Mouse (Mus musculus) left cerebral cortex, adult 2 months (tissue): ENCODE measurements around the gene Myo7a. TPM values are rescaled to one million over a fixed set of nuclear protein-coding genes. Genes with fewer than 3 reads are reported as not detected.

Experiments used
- DNase-seq, 2 experiments: peaks; one replicate each; pipeline ENCODE4 v3.0.0; 2021 to 2022; ENCODE audit warnings: low spot score in 2 of 2, mixed read lengths in 1 of 2; ENCODE audit errors: extremely low spot score in 1 of 2
- H3K27ac ChIP-seq: fragments of 200-600 bp; 2 replicates; pipeline ENCODE4 v1.8.1; 2022
- H3K4me3 ChIP-seq: fragments of 200-600 bp; 2 replicates; pipeline ENCODE4 v1.8.1; 2022
- CTCF ChIP-seq: fragments of 200-600 bp; IDR thresholded peaks from 2 replicates; pipeline ENCODE4 v1.8.1; 2022; ENCODE audit warnings: antibody characterized with exemption, mild to moderate bottlenecking, moderate library complexity
- intact Hi-C: fragments of 180-260 bp; cut with DNase I; formaldehyde crosslinking; loops from one replicate; pipeline ENCODE4 v1.15.1; 2025
- total RNA-seq, 2 experiments: library from RNA; stranded (reverse); gene quantifications; 2 replicates each; pipeline ENCODE4 v1.2.3; 2021

The Myo7a gene
- total RNA-seq, 2 experiments from 2014 or later, result 12.7 to 15.1 TPM

DNA sequence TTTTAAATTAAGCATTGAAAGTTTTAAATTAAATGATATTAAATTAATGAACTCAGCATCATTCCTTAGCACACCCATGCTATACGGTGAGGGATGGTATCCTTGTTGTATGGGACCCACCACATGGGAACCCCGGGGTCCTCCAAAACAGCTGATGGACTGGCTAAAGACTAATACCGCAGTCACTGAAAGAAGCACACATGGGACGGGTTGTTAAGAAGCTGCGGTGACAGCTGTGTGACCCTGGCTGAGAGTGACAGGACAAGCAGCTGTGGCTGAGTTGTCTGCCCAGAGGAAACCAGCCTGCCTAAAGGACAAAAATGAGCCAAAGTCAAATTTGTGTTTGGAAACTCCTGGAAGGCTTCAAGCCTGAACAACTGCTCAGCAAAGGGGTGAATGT lies 34.6 kb upstream of the Myo7a start:
- intact Hi-C loops, result loop anchor here (2.0 kb wide), 1 partner anchor 187 kb away; no protein-coding TSS in a partner anchor
- H3K4me3 ChIP-seq, result no peak overlapping the region
- DNase-seq, result no peak
- no peak overlapping the region for H3K27ac ChIP-seq
- no peak for TF ChIP-seq CTCF

GRCm38 (mm10) chr7:98153345-98153744 lies 34.0 kb upstream of the Myo7a start:
- Histone ChIP-seq H3K4me3 (no peak overlapping the region), H3K27ac (no peak overlapping the region)
- intact Hi-C loops, result no loop called here
- DNase-seq, result no peak
- TF ChIP-seq CTCF, result peak; percentile 37

GRCm38 (mm10) chr7:98152400-98152799 lies 33.1 kb upstream of the Myo7a start:
- Histone ChIP-seq H3K4me3 (no peak overlapping the region), H3K27ac (no peak overlapping the region)
- no peak for DNase-seq
- TF ChIP-seq CTCF, result no peak
- intact Hi-C loops, result no loop called here

DNA sequence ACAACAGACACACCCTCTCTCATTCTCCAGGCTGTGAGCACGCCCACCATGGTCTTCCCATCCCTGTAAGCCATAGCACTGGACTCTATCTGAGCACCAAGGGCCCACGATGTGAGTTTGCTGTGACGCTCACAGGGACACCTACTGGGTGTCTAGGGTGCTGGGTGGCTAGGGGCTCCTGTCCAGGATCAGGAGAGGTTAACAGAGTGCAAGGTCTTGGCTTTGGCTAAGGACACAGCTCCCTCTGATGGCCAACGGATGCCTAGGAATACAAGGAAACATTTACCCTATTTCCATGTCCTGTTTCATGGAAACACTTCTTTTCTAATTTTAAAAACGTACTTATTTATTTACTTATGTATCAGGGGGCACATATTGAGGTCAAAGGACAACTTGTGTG lies 31.2 kb upstream of the Myo7a start:
- intact Hi-C loops, result no loop called here

DNA sequence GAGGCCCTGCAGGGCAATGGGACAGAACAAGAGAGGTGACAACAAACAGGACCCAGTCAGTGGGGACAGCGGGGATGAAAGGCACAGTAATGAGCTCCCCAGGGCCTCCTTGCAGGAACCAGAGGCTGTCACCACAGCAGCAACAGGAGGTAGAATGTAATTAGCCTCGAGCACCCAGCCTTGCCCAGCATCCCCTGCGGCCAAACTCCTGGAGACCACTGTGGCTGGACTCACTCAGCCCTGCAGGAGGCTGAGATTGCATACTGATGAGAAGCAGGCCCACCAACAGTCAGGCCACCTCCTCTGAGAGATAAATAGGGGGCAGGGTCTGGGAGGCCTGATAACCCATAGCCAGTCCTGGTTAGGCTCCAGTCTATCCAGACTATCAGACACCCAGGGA lies 30.5 kb upstream of the Myo7a start:
- TF ChIP-seq CTCF, result no peak
- no peak for DNase-seq
- Histone ChIP-seq H3K27ac (no peak overlapping the region), H3K4me3 (no peak overlapping the region)
- intact Hi-C loops, result no loop called here

More for the DNA sequence above, 31.2 kb upstream of the Myo7a start:
- Histone ChIP-seq H3K27ac (no peak overlapping the region), H3K4me3 (no peak overlapping the region)
- TF ChIP-seq CTCF, result peak; percentile 19; the same call in 1 of the 2 replicates
- DNase-seq, result no peak

DNA sequence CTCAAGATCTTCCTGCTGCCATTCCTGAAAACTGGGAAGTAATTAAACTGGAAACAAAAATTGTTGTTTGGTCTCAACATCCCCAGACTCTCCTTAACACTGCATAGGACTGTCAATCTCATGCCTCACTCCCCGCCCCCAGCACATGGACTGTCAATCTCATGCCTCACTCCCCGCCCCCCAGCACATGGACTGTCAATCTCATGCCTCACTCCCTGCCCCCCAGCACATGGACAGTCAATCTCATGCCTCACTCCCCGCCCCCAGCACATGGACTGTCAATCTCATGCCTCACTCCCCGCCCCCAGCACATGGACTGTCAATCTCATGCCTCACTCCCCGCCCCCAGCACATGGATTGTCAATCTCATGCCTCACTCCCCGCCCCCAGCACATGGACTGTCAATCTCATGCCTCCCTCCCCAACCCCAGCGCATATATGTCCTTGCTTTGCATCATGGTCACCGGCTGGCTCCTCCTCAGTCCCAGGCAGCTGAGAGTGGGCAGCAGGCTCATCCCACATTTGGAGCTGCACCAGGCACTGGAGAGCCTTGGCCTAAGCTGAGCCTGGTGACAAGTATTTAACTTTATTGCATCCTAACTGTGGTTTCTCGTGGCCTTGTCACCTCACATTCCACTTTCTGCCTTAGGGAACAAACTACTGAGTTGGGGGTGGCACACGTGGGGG lies 29.5 kb upstream of the Myo7a start:
- no peak overlapping the region for H3K4me3 ChIP-seq
- intact Hi-C loops, result no loop called here
- TF ChIP-seq CTCF, result no peak
- H3K27ac ChIP-seq, result no peak overlapping the region
- no peak for DNase-seq

DNA sequence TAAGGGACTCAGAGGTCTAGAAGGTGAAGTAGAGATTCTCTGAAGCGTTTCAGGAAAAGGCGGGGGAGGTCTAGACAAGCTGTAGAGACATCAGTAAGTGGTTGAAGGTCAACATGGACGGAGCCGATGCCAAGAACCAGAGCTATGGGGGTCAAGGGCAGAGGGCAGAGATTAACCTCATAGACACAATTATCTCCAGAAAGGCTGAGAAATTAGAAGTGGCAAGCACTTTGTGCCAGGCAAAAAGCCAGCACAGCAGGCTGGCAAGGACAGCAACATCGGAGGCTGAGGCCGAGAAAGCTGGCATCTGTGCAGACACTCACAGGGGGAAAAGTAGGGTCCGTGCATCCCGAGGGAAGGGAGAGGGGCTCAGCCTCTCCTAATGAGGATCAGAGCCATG lies 28.4 kb upstream of the Myo7a start:
- no peak for DNase-seq
- no peak overlapping the region for H3K27ac ChIP-seq
- H3K4me3 ChIP-seq, result no peak overlapping the region
- no peak for TF ChIP-seq CTCF
- intact Hi-C loops, result no loop called here

- Histone ChIP-seq H3K27ac (no peak overlapping the region), H3K4me3 (no peak overlapping the region)
- no peak for TF ChIP-seq CTCF
- intact Hi-C loops, result no loop called here
- DNase-seq, result no peak
Measured at GRCm38 (mm10) chr7:98146447-98146845, 27.1 kb upstream of the Myo7a start.

GRCm38 (mm10) chr7:98145842-98146446 lies 26.6 kb upstream of the Myo7a start:
- Histone ChIP-seq H3K27ac (no peak overlapping the region), H3K4me3 (no peak overlapping the region)
- DNase-seq, result no peak
- TF ChIP-seq CTCF, result no peak
- intact Hi-C loops, result no loop called here

DNA sequence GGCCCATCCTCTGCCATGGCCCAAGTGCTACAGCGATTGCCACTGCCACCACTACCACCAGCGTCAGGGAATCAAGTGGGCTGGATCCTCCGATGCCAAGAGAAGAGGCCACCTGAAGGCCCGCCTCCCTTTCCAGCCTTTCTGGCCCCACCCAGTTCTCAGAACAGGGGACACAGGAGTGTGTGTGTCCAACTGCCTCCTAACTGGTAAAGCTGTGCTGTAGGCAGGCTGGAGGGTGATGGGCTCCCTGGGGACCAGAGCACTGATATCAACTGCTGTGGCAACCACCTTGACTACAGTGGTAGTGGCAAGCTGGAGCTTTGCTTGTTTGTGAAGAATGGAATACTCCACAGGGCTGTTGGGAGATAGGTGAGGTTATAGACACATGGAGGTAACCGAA lies 26.1 kb upstream of the Myo7a start, which contains the start of gene Omp:
TSS of gene Omp (minus strand) at position 101 of the 400 bp plus-strand sequence.
- DNase-seq, result no peak

DNA sequence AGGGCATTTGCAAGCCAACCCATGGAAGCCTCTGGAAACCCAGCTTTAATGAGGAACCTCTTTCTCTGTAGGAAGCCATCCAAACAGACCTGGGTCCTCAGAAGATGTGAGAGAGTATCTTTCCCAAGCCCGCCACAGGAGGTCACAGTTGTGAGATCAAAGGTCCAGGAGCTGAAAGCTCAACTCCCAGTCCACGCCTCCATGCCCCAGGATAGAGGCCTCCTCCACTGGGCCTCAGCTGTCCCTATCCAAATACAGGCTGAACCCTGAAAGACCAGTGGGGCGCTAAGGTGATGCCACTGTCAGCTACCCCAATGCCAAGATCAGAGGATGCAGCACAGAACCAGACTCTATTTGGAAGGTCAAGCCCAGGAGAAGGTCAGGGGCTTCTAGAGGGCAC lies 23.3 kb upstream of the Myo7a start:
- Histone ChIP-seq H3K4me3 (no peak overlapping the region), H3K27ac (no peak overlapping the region)
- intact Hi-C loops, result no loop called here
- no peak for DNase-seq
- no peak for TF ChIP-seq CTCF

More for the DNA sequence above, 26.1 kb upstream of the Myo7a start, which contains the start of gene Omp:
- Histone ChIP-seq H3K27ac (no peak within 1 kb of the TSS), H3K4me3 (no peak within 1 kb of the TSS)
- intact Hi-C loops, result no loop called here
- TF ChIP-seq CTCF, result no peak

DNA sequence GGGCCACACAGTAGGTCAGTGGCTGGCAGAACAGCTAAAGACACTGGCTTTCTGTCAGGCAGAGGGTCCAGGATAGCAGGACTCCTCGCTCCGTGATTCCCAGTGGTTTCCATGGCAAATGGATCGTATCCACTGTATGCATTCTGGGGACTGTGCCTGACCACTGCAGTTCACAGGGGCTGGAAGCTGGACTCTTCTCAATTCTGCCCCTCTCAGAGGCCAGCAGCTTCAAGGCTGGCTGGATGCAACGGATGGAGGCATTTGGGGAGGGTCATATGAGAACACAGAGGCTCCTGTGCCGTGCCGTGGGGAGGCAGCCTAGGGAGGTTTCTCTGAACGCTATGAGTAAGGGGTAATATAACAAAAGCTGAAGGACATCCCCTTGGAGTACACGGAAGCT lies 22.9 kb upstream of the Myo7a start:
- Histone ChIP-seq H3K27ac (no peak overlapping the region), H3K4me3 (no peak overlapping the region)
- TF ChIP-seq CTCF, result no peak
- intact Hi-C loops, result no loop called here
- DNase-seq, result no peak

GRCm38 (mm10) chr7:98141206-98141605 lies 21.9 kb upstream of the Myo7a start:
- peak; percentile 44 for TF ChIP-seq CTCF
- DNase-seq, result no peak
- intact Hi-C loops, result no loop called here

More at GRCm38 (mm10) chr7:98141206-98141605, 21.9 kb upstream of the Myo7a start:
- no peak overlapping the region for H3K4me3 ChIP-seq
- H3K27ac ChIP-seq, result no peak overlapping the region
